Mouse (Mus musculus) thymus, adult 2 months (tissue): ENCODE data around the gene Tef. TPM values are rescaled to one million over a fixed set of nuclear protein-coding genes. Genes with fewer than 3 reads are reported as not detected.

Source experiments
- DNase-seq: peaks from one replicate; pipeline ENCODE4 v3.0.0; 2021
- H3K27ac ChIP-seq: fragments of 200-500 bp; 2 replicates; pipeline ENCODE4 v1.5.1; 2012; ENCODE audit warnings: low read length, control low read depth; ENCODE audit not compliant: control insufficient read depth, insufficient read depth
- H3K27me3 ChIP-seq: fragments of 200-500 bp; 2 replicates; pipeline ENCODE4 v1.6.1; 2012; ENCODE audit warnings: mild to moderate bottlenecking, low read length, moderate library complexity, mixed read lengths; ENCODE audit not compliant: control insufficient read depth, insufficient read depth
- H3K36me3 ChIP-seq: fragments of 200-500 bp; 2 replicates; pipeline ENCODE4 v1.6.1; 2012; ENCODE audit warnings: mild to moderate bottlenecking, low read length, moderate library complexity; ENCODE audit not compliant: control insufficient read depth, insufficient read depth
- H3K4me1 ChIP-seq: fragments of 200-500 bp; replicated peaks from 2 replicates; pipeline ENCODE4 v1.6.1; 2012; ENCODE audit warnings: low read length; ENCODE audit not compliant: control insufficient read depth, insufficient read depth
- H3K4me3 ChIP-seq: fragments of 200-500 bp; 2 replicates; pipeline ENCODE4 v1.5.1; 2012; ENCODE audit warnings: mild to moderate bottlenecking, low read length, control low read depth, moderate library complexity; ENCODE audit not compliant: control insufficient read depth, insufficient read depth
- CTCF ChIP-seq: fragments of 200-500 bp; IDR thresholded peaks from 2 replicates; pipeline ENCODE4 v1.5.1; 2012; ENCODE audit warnings: mild to moderate bottlenecking, control low read depth, low read length, moderate library complexity, borderline replicate concordance; ENCODE audit not compliant: control insufficient read depth, poor library complexity, insufficient read depth; ENCODE audit errors: extremely low read depth
- POLR2A ChIP-seq: fragments of 200-500 bp; IDR thresholded peaks from 2 replicates; pipeline ENCODE4 v1.6.1; 2012; ENCODE audit warnings: mild to moderate bottlenecking, low read length, control low read depth, moderate library complexity; ENCODE audit not compliant: control insufficient read depth, poor library complexity, insufficient read depth; ENCODE audit errors: extremely low read depth
- WGBS: fragments of 180-500 bp; shearing (Covaris S2); methylation state at CpG from one replicate; pipeline ENCODE4 v1.1.7; 2018; 5-methylcytosine and 5-hydroxymethylcytosine counted together
- polyA plus RNA-seq: library from polyadenylated mRNA; depleted of rRNA; stranded (reverse); fragments of >200 nt; gene quantifications from 2 replicates; pipeline ENCODE4 v1.2.3, GENCODE M21; 2012

Tef gene
- polyA plus RNA-seq, 1 experiment: 34.6 TPM

- Histone ChIP-seq H3K4me1 (no peaks in the 10 kb centered on the region), H3K4me3 (no peak overlapping the region), H3K27me3 (no peaks in the 10 kb centered on the region), H3K27ac (no peak overlapping the region), H3K36me3 (no peaks in the 10 kb centered on the region)
- TF ChIP-seq CTCF (no peak), POLR2A (no peak)
- WGBS: 95% methylated on average over 6 of the region's 6 CpGs
- no peak for DNase-seq
Observed at GRCm38 (mm10) chr15:81764573-81764972, 37.6 kb upstream of the Tef start.

- no peaks in the 10 kb centered on the region for H3K36me3 ChIP-seq
- no peak for TF ChIP-seq CTCF
- TF ChIP-seq POLR2A: no peak
Observed at GRCm38 (mm10) chr15:81765651-81766050, 36.6 kb upstream of the Tef start.

GRCm38 (mm10) chr15:81766439-81766838, 35.8 kb upstream of the Tef start:
- DNase-seq: no peak
- Histone ChIP-seq H3K4me3 (no peak overlapping the region), H3K36me3 (no peaks in the 10 kb centered on the region), H3K27me3 (no peaks in the 10 kb centered on the region), H3K4me1 (no peaks in the 10 kb centered on the region), H3K27ac (no peak overlapping the region)
- whole genome bisulfite sequencing: 95% methylated on average over 5 of the region's 5 CpGs
- TF ChIP-seq POLR2A (no peak), CTCF (no peak)

More at GRCm38 (mm10) chr15:81765651-81766050, 36.6 kb upstream of the Tef start:
- Histone ChIP-seq H3K27me3 (no peaks in the 10 kb centered on the region), H3K4me1 (no peaks in the 10 kb centered on the region), H3K27ac (no peak overlapping the region), H3K4me3 (no peak overlapping the region)
- DNase-seq: no peak
- 83% methylated on average over 9 of the region's 9 CpGs for WGBS

- DNase-seq: no peak
- Histone ChIP-seq H3K4me3 (no peak overlapping the region), H3K4me1 (no peaks in the 10 kb centered on the region), H3K27ac (no peak overlapping the region), H3K36me3 (0 out of 2 replicates have a peak, but pooled peaks cover 7% of the 10 kb centered on the region), H3K27me3 (no peaks in the 10 kb centered on the region)
- WGBS: 89% methylated on average over 13 of the region's 13 CpGs
- TF ChIP-seq POLR2A (no peak), CTCF (no peak)
Observed at GRCm38 (mm10) chr15:81769037-81769436, 33.2 kb upstream of the Tef start.

GRCm38 (mm10) chr15:81772431-81773120, 29.6 kb upstream of the Tef start:
- no peak for DNase-seq
- no peak overlapping the region for H3K27ac ChIP-seq
- H3K36me3 ChIP-seq: 0 out of 2 replicates have a peak, but pooled peaks cover 7% of the 10 kb centered on the region
- H3K4me1 ChIP-seq: no peaks in the 10 kb centered on the region
- TF ChIP-seq CTCF (no peak), POLR2A (no peak)
- WGBS: 97% methylated on average over 20 of the region's 20 CpGs
- H3K27me3 ChIP-seq: no peaks in the 10 kb centered on the region
- H3K4me3 ChIP-seq: no peak overlapping the region

GRCm38 (mm10) chr15:81774505-81775171, 27.6 kb upstream of the Tef start:
- no peak overlapping the region for H3K4me3 ChIP-seq
- WGBS: 94% methylated on average over 15 of the region's 15 CpGs
- H3K27ac ChIP-seq: no peak overlapping the region
- H3K4me1 ChIP-seq: no peaks in the 10 kb centered on the region
- H3K27me3 ChIP-seq: no peaks in the 10 kb centered on the region
- TF ChIP-seq POLR2A (no peak), CTCF (no peak)
- H3K36me3 ChIP-seq: peaks cover 11% of the 10 kb centered on the region; the same call in 1 of the 2 replicates
- no peak for DNase-seq

GRCm38 (mm10) chr15:81776631-81777422, 25.4 kb upstream of the Tef start:
- no peaks in the 10 kb centered on the region for H3K27me3 ChIP-seq
- no peak overlapping the region for H3K4me3 ChIP-seq
- H3K4me1 ChIP-seq: no peaks in the 10 kb centered on the region
- DNase-seq: no peak
- 87% methylated on average over 11 of the region's 11 CpGs for WGBS
- no peak for TF ChIP-seq CTCF
- no peak for TF ChIP-seq POLR2A
- H3K27ac ChIP-seq: no peak overlapping the region
- peaks cover 24% of the 10 kb centered on the region; the same call in 1 of the 2 replicates for H3K36me3 ChIP-seq
